Mouse (Mus musculus) forebrain, embryonic 15.5 days (tissue): ENCODE measurements around the gene Cdkl2. TPM values are rescaled to one million over a fixed set of nuclear protein-coding genes. Genes with fewer than 3 reads are reported as not detected.

Experiments used
- ATAC-seq: fragments of 200-750 bp; cut with Nextera tagmentation; replicated peaks from 2 replicates; pipeline ENCODE4 v1.8.0; 2017; ENCODE audit warnings: mild to moderate bottlenecking, moderate TSS enrichment, moderate library complexity
- H3K27ac ChIP-seq: fragments of 300-500 bp; sonication (generic); replicated peaks from 2 replicates; pipeline ENCODE4 v1.5.1; 2015; ENCODE audit warnings: mild to moderate bottlenecking, inconsistent platforms
- H3K27me3 ChIP-seq: fragments of 300-500 bp; sonication (generic); 2 replicates; pipeline ENCODE4 v1.6.1; 2015; ENCODE audit warnings: inconsistent platforms
- H3K36me3 ChIP-seq: fragments of 300-500 bp; sonication (generic); 2 replicates; pipeline ENCODE4 v1.6.1; 2015; ENCODE audit warnings: mild to moderate bottlenecking, inconsistent platforms
- H3K4me1 ChIP-seq: fragments of 300-500 bp; sonication (generic); 2 replicates; pipeline ENCODE4 v1.6.1; 2015; ENCODE audit warnings: inconsistent platforms
- H3K4me2 ChIP-seq: fragments of 300-500 bp; sonication (generic); replicated peaks from 2 replicates; pipeline ENCODE4 v1.6.1; 2015; ENCODE audit warnings: mild to moderate bottlenecking, inconsistent platforms
- H3K4me3 ChIP-seq: fragments of 300-500 bp; sonication (generic); 2 replicates; pipeline ENCODE4 v1.5.1; 2015; ENCODE audit warnings: mild to moderate bottlenecking, inconsistent platforms
- H3K9ac ChIP-seq: fragments of 300-500 bp; sonication (generic); replicated peaks from 2 replicates; pipeline ENCODE4 v1.6.1; 2015; ENCODE audit warnings: mild to moderate bottlenecking, inconsistent platforms
- H3K9me3 ChIP-seq: fragments of 300-500 bp; sonication (generic); 2 replicates; pipeline ENCODE4 v1.6.1; 2016; ENCODE audit warnings: inconsistent platforms
- WGBS: fragments of 180-500 bp; shearing (Covaris S2); methylation state at CpG from one replicate; pipeline ENCODE4 v1.1.7; 2015; ENCODE audit warnings: mixed read lengths; 5-methylcytosine and 5-hydroxymethylcytosine counted together
- polyA plus RNA-seq: library from polyadenylated mRNA; unstranded; fragments of >200 nt; fragmentation: Nextera tagmentation; extraction: Ambion mirVana; gene quantifications from 2 replicates; pipeline ENCODE4 v1.2.1, GENCODE M21; 2015

The Cdkl2 gene
- polyA plus RNA-seq, 1 experiment from 2014 or later = 6.4 TPM

DNA sequence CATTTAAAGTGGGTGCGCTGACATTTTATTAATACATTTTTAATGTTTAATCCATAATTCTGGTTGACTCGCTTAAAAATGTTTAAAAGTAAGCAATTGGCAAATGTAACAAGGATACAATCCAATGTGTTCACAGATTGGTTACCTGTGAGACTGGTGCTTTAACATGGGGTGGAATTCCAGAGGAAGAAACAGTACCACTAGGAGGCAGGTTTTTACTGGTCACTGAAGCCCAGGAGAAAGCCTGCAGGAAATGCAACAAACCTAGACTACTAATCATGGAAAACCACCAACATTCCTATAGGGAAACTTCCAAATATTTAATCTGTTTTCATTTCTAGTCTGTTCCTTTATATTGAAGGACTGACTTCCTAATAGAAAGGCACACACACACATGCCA, 19.5 kb upstream of the Cdkl2 start:
- Histone ChIP-seq H3K27me3 (no peaks in the 10 kb centered on the region), H3K4me3 (no peak overlapping the region), H3K27ac (no peak overlapping the region), H3K36me3 (peaks cover 69% of the 10 kb centered on the region), H3K9me3 (no peaks in the 10 kb centered on the region), H3K4me1 (no peaks in the 10 kb centered on the region), H3K9ac (no peak overlapping the region), H3K4me2 (no peak overlapping the region)
- 97% methylated on average over 2 of the region's 2 CpGs for WGBS
- ATAC-seq = no peak

DNA sequence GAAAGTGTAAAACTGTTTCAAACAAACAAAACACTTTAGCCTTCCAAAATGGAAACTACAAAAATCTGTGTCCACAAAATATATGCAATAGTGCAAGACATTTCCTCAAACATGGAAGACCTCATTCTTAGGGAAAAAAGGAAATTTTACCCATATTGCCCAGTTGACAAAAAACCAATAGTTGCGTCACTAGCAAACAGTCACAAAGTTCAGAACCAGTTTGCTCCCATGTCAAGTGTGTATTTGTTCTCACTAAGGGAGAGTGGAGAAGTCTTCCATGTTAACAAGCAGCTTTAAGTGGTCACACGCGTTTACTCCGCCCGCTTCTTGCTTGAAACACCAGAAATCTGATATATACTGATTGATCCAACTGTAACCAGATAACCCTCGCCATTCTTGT, 9.2 kb upstream of the Cdkl2 start:
- peaks cover 57% of the 10 kb centered on the region for H3K36me3 ChIP-seq
- no peaks in the 10 kb centered on the region for H3K4me1 ChIP-seq
- H3K27ac ChIP-seq = no peak overlapping the region
- no peak for ATAC-seq
- 94% methylated on average over 6 of the region's 6 CpGs for WGBS
- H3K9me3 ChIP-seq = no peaks in the 10 kb centered on the region
- H3K27me3 ChIP-seq = no peaks in the 10 kb centered on the region
- H3K4me3 ChIP-seq = no peak overlapping the region
- H3K4me2 ChIP-seq = no peak overlapping the region
- H3K9ac ChIP-seq = no peak overlapping the region

DNA sequence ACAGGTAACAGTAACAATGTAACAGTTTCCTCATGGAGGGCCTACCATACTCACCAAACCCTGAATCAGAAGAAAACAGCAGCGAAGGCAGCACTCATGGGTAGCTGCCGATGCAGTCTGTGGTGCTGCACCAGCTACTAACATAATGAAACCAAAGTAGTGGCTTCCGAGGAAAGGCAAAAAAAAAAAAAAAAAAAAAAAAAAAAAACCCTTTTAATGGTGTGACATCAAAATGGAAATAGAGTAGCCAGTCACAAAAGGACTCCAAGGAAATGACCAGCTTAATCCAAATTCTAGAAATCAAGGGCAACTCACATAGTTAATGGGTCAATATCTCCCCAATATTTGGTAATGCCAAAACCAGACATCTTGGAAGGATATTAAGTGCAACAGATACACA, 6.7 kb upstream of the Cdkl2 start:
- no peaks in the 10 kb centered on the region for H3K4me1 ChIP-seq
- no peak overlapping the region for H3K4me2 ChIP-seq
- H3K36me3 ChIP-seq = peaks cover 34% of the 10 kb centered on the region
- no peaks in the 10 kb centered on the region for H3K9me3 ChIP-seq
- no peak overlapping the region for H3K27ac ChIP-seq
- no peak for ATAC-seq
- no peaks in the 10 kb centered on the region for H3K27me3 ChIP-seq
- H3K4me3 ChIP-seq = no peak overlapping the region
- WGBS = 91% methylated on average over 3 of the region's 3 CpGs
- H3K9ac ChIP-seq = no peak overlapping the region

DNA sequence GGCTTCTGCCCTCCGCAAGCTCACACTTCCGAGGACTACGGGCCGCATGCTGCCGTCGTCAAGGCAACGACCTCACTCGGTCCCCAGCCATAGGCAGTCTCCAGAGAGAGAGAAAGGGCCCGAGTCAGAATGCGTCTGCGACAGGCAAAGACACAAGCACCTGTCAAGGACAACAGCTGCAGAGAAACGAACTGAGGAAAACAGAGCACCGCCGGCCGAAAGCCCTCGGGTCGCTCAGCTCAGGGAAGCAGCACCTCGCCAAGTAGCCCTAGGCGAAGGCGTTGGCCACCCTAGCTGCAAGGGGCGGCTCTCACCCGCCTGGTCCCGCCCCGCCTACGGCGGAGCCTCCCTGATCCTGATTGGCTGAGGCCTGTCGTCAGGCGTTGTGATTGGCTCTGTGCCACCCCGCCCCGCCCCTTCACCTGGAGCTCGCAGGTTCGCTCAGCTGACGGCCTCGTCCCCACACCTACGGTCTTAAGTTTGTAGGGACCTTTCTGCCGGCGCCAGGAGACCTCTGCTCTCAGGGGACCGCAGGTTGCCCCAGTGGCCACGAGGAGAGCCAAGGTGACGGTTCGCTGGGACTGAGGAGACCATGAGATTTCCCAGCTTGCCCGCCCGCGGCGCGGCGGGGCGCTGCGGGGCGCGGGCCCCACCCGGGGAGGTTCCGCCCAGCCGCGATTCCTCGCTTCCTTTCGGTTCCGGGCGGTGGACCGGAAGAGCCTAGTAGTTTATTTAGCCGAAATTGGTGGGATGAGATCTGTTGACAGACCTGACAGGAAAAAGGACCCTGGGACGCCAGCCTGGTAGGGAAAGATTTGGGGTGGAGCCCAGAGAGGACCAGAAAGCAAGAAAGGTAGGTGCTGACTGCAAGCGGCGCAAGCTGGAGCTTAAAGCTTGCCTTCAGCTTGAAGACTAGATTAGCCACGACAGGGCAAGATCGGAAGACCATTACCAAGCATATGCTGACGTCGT, 1.0 kb downstream of the Cdkl2 start:
- ATAC-seq = peak; percentile 99
- Histone ChIP-seq H3K9ac (peak overlapping the region; percentile 55), H3K4me1 (peaks cover 10% of the 10 kb centered on the region), H3K27me3 (peaks cover 13% of the 10 kb centered on the region; the same call in 1 of the 2 replicates), H3K36me3 (no peaks in the 10 kb centered on the region), H3K4me2 (peak overlapping the region; percentile 98), H3K27ac (peak overlapping the region; percentile 46; the same call in 1 of the 2 replicates), H3K9me3 (no peaks in the 10 kb centered on the region), H3K4me3 (peak overlapping the region; percentile 92)
- under 1% methylated on average over 68 of the region's 68 CpGs for WGBS

DNA sequence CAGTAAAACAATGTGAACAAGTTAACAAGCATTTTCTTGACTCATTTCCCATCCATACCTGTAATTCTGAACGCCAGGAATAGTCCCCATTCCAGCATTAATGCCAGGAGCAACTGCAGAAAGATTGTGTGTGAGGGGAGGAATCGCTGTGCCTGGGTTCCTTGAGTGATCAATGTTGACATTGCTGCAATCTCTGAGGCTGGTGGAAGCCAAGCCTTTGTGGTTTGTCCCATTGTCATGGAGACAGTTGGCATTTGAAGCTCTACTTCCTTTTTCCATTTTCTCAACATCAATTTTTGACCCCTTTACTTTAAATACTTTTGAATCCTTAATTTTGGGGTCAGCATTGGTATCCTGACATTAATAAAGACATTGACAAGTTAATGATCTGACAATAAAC, 23.7 kb downstream of the Cdkl2 start:
- ATAC-seq = no peak
- Histone ChIP-seq H3K9ac (no peak overlapping the region), H3K27ac (no peak overlapping the region), H3K36me3 (no peaks in the 10 kb centered on the region), H3K4me1 (no peaks in the 10 kb centered on the region), H3K4me3 (no peak overlapping the region), H3K4me2 (no peak overlapping the region), H3K9me3 (no peaks in the 10 kb centered on the region), H3K27me3 (no peaks in the 10 kb centered on the region)
- 74% methylated on average over 2 of the region's 2 CpGs for WGBS

DNA sequence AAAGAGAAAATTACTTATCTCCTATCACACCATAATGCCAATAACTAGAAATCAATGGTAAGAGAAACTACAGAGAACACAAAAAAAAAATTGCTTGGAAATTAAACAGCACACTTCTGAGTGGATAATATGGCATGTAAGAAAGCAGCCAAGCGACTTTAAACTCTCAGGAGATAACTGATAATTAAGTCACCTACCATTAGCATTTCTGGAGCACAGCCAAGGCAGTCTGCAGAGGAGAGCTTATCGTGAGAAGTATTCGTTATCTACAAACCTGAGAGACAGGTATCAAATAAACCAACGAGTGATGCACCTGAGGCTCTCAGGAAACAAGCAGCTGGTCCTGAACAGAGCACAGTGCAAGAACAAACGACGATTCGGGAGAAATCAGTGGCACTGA, 31.9 kb downstream of the Cdkl2 start:
- H3K4me3 ChIP-seq = no peak overlapping the region
- WGBS = 63% methylated on average over 7 of the region's 7 CpGs
- H3K36me3 ChIP-seq = no peaks in the 10 kb centered on the region
- H3K9ac ChIP-seq = no peak overlapping the region
- no peaks in the 10 kb centered on the region for H3K4me1 ChIP-seq
- no peak overlapping the region for H3K4me2 ChIP-seq
- H3K27ac ChIP-seq = no peak overlapping the region
- no peak for ATAC-seq
- H3K27me3 ChIP-seq = no peaks in the 10 kb centered on the region
- H3K9me3 ChIP-seq = no peaks in the 10 kb centered on the region

DNA sequence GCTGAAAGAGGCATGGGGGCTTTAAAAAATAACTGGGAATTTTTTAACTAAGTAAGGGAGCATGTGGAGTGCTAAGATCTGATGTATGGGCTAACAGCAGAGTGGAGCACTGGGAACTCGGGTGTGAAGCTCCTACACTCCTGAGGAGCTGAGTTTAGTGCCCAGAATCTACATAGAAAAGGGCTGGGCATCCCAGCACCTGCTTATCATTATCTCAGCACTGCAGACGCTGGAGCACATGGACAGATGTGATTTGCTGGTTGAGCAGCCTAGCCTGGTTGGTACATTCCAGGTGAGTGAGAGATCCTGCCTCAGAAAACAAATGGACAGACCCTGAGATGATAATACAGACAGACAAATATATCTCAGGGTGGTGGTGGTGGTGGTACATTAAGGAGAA, 33.9 kb downstream of the Cdkl2 start:
- no peak for ATAC-seq
- Histone ChIP-seq H3K36me3 (no peaks in the 10 kb centered on the region), H3K27ac (no peak overlapping the region), H3K9me3 (no peaks in the 10 kb centered on the region), H3K9ac (no peak overlapping the region), H3K4me3 (no peak overlapping the region), H3K4me1 (no peaks in the 10 kb centered on the region), H3K27me3 (no peaks in the 10 kb centered on the region), H3K4me2 (no peak overlapping the region)
- 56% methylated on average over 2 of the region's 2 CpGs for WGBS

DNA sequence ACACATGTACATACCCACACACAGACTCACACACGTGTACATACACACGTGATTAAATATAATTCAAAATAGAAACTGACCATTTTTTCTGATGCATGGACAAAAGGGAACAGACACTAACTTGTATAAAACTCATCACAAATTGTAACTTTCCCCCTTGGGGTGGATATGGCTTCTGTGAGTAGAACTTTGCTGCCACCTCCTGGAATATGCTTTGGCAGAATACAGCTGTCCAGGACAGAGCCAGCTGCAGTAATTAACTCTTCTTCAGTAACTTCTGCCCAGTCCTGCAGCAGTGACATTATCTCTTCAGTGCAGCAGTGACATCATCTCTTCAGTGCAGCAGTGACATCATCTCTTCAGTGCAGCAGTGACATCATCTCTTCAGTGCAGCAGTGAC, 40.7 kb downstream of the Cdkl2 start:
- Histone ChIP-seq H3K4me3 (no peak overlapping the region), H3K9ac (no peak overlapping the region)
- no peak for ATAC-seq

DNA sequence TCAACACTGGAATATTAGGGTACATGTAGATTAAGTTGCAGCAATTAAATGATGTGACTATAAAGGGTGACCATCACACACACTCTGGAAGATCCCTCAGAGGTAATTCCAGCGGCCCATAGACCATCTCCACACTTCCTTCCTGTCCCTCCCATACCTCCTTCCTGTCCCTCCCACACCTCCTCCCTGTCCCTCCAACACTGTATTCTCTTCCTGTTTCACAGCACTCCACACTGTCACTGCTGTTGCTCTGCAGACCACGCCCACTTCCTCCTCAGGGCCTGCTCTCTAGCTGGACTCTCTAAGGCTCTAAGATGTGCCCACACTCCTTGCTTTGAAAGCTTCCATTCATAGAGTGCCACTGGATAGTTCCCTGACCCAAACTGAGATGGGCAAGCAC, 42.9 kb downstream of the Cdkl2 start:
- H3K4me2 ChIP-seq = no peak overlapping the region
- no peak overlapping the region for H3K27ac ChIP-seq
- no peak overlapping the region for H3K4me3 ChIP-seq
- no peak overlapping the region for H3K9ac ChIP-seq
- no peaks in the 10 kb centered on the region for H3K9me3 ChIP-seq
- no peak for ATAC-seq
- H3K36me3 ChIP-seq = no peaks in the 10 kb centered on the region
- no peaks in the 10 kb centered on the region for H3K27me3 ChIP-seq
- 82% methylated on average over 2 of the region's 2 CpGs for WGBS
- H3K4me1 ChIP-seq = no peaks in the 10 kb centered on the region

More for the DNA sequence above, 40.7 kb downstream of the Cdkl2 start:
- Histone ChIP-seq H3K4me2 (no peak overlapping the region), H3K4me1 (no peaks in the 10 kb centered on the region), H3K27ac (no peak overlapping the region), H3K9me3 (no peaks in the 10 kb centered on the region), H3K36me3 (no peaks in the 10 kb centered on the region), H3K27me3 (no peaks in the 10 kb centered on the region)
- WGBS = 72% methylated on average over 2 of the region's 2 CpGs

DNA sequence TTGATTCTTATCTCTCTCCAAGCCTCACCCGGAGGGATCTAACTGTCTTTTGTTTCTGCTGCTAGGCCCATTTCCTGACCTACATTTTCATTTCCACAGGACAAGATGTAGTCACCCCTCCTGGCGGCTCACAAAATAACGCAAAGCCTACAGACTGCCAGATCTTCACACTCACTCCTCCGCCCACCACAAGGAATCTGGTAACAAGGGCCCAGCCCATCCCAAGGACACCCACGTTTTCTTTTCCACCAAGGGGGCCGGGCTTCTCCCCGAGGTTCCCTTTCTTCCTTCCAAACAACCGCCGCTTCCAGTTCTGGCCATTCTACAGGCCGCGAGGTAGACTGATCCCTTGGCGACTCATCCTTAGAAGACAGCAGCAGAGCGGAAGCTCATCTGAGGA, 49.1 kb downstream of the Cdkl2 start:
- 60% methylated on average over 13 of the region's 13 CpGs for WGBS
- H3K4me3 ChIP-seq = no peak overlapping the region
- no peaks in the 10 kb centered on the region for H3K9me3 ChIP-seq
- H3K9ac ChIP-seq = no peak overlapping the region
- H3K36me3 ChIP-seq = no peaks in the 10 kb centered on the region
- no peaks in the 10 kb centered on the region for H3K4me1 ChIP-seq
- no peak for ATAC-seq
- H3K4me2 ChIP-seq = no peak overlapping the region
- no peaks in the 10 kb centered on the region for H3K27me3 ChIP-seq
- no peak overlapping the region for H3K27ac ChIP-seq

DNA sequence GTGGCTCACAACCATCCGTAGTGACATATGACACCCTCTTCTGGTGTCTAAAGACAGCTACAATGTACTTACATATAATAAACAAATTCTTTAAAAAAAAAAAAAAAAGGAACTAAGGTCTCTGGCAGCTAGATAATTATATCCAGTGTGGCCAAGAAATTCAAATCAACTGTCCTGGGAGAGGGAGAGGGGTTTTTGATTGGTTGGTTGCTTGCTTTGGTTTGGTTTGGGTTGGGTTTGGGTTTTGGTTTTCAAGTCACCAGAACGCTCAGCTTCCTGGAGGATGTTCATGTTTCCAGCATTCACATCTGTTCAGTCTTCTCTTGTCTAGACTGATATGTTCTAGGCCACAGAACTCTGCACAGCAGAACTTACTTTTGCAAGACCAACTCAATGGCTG, 50.6 kb downstream of the Cdkl2 start:
- Histone ChIP-seq H3K36me3 (no peaks in the 10 kb centered on the region), H3K27me3 (no peaks in the 10 kb centered on the region), H3K4me2 (no peak overlapping the region), H3K9me3 (no peaks in the 10 kb centered on the region), H3K4me3 (no peak overlapping the region), H3K27ac (no peak overlapping the region), H3K4me1 (no peaks in the 10 kb centered on the region), H3K9ac (no peak overlapping the region)
- 96% methylated on average over 2 of the region's 2 CpGs for WGBS
- no peak for ATAC-seq

DNA sequence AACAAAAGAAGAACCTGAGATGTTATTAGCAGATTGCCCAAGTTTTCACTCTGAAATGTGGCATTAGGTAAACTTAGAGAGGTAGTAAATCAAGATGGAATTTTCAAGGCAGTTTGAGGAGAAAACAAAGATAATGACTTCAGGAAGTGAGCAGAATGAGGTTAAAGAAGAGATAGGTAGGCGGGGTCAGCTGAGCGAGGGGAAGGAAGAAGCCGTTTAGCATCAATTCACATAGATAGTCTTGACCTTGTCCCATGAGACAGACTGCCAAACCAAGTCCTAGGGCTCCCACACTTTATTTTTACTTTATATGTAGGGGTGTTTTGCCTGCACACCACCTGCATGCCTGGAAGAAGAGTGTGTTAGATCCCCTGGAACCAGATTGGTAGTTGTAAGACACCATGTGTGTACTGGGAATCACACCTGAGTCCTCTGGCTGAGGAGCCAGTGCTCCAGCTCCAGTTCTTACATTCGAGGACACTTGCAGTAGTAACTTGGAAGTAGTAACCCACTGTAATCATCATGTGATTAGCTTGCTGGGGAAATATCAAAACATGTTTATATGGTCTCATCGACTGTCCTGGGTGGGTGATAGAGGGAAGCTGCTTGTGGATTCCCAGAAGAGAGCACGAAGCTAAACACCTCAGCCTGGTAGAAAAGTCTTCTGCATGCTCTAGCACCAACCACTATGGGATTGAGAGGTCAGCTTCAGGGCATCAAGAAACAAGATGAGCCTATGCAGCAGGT, 52.3 kb downstream of the Cdkl2 start:
- Histone ChIP-seq H3K4me1 (no peaks in the 10 kb centered on the region), H3K27ac (no peak overlapping the region), H3K9ac (no peak overlapping the region), H3K36me3 (no peaks in the 10 kb centered on the region), H3K4me2 (no peak overlapping the region), H3K27me3 (no peaks in the 10 kb centered on the region), H3K9me3 (no peaks in the 10 kb centered on the region), H3K4me3 (no peak overlapping the region)
- 87% methylated on average over 6 of the region's 6 CpGs for WGBS
- ATAC-seq = no peak
